Mouse (Mus musculus) kidney, embryonic 15.5 days (tissue): Measurements from ENCODE around the gene Mcat. TPM values are rescaled to one million over a fixed set of nuclear protein-coding genes. Genes with fewer than 3 reads are reported as not detected.

Experiments used
- microRNA-seq: library from miRNA; unstranded; fragments of <30 nt; microRNA quantifications from one replicate; pipeline ENCODE4, GENCODE M21; 2016
- polyA plus RNA-seq: library from polyadenylated mRNA; unstranded; fragments of >200 nt; fragmentation: Nextera tagmentation; extraction: Ambion mirVana; gene quantifications from 2 replicates; pipeline ENCODE4 v1.2.1, GENCODE M21; 2015

Gene Mcat
- polyA plus RNA-seq, 1 experiment from 2014 or later, result 36.6 TPM

Small RNA genes within 50 kb of the gene (microRNA-seq; reads per million reads assigned to microRNA genes)
- gene Gm24575, result not detected

Other genes starting within 250 kb of the Mcat start
- gene Arfgap3, start 213.5 kb downstream of the Mcat start, polyA plus RNA-seq, result 35.7 and 36.3 TPM in 2 replicates
- gene Pacsin2, start 99.2 kb downstream of the Mcat start, polyA plus RNA-seq, result 74.6 and 76.4 TPM in 2 replicates
- gene Ttll1, start 52.9 kb downstream of the Mcat start, polyA plus RNA-seq, result 25.3 and 28.7 TPM in 2 replicates
- 10.6 and 11.0 TPM in 2 replicates for gene Bik, start 36.9 kb downstream of the Mcat start, polyA plus RNA-seq
- 69.2 and 77.2 TPM in 2 replicates for gene Tspo, start 195 bp downstream of the Mcat start, polyA plus RNA-seq
- gene Ttll12, start 31.4 kb upstream of the Mcat start, polyA plus RNA-seq, result 35.2 and 38.6 TPM in 2 replicates
- gene Scube1, start 161.2 kb upstream of the Mcat start, polyA plus RNA-seq, result 5.1 and 6.1 TPM in 2 replicates
- gene Mpped1, start 215.7 kb upstream of the Mcat start, polyA plus RNA-seq, result 0.41 and 0.70 TPM in 2 replicates